Mouse (Mus musculus): ENCODE results near the gene Pjvk. TPM values are rescaled to one million over a fixed set of nuclear protein-coding genes. Genes with fewer than 3 reads are reported as not detected.

The Pjvk gene
- polyA plus RNA-seq, 1 experiment from 2014 or later, result not detected

- no peak for ATAC-seq (ENCODE audit: insufficient read depth)
- Histone ChIP-seq H3K4me3 (replicated peaks) (no peak overlapping the region), H3K36me3 (replicated peaks) (no peaks in the 10 kb centered on the region), H3K9me3 (replicated peaks) (no peaks in the 10 kb centered on the region), H3K4me2 (no peak overlapping the region), H3K27ac (replicated peaks) (no peak overlapping the region), H3K9ac (no peak overlapping the region), H3K4me1 (replicated peaks) (peaks cover 7% of the 10 kb centered on the region; the same call in 1 of the 2 replicates), H3K27me3 (no peaks in the 10 kb centered on the region)
- 71% methylated on average over 5 of the region's 5 CpGs for WGBS (ENCODE audit: insufficient replicate concordance)
Measured at GRCm38 (mm10) chr2:76667200-76667599, 18.9 kb downstream of the Pjvk start.

GRCm38 (mm10) chr2:76671641-76672040 lies 23.4 kb downstream of the Pjvk start:
- no peak for ATAC-seq (ENCODE audit: insufficient read depth)
- Histone ChIP-seq H3K4me3 (replicated peaks) (0 out of 2 replicates have a peak overlapping the region, but pooled peaks have one; percentile 55), H3K4me2 (peak overlapping the region; percentile 67), H3K9ac (no peak overlapping the region), H3K4me1 (replicated peaks) (peaks cover 46% of the 10 kb centered on the region), H3K27ac (replicated peaks) (no peak overlapping the region), H3K36me3 (replicated peaks) (no peaks in the 10 kb centered on the region), H3K9me3 (replicated peaks) (no peaks in the 10 kb centered on the region), H3K27me3 (no peaks in the 10 kb centered on the region)
- 65% methylated on average over 6 of the region's 6 CpGs for WGBS (ENCODE audit: insufficient replicate concordance)

DNA sequence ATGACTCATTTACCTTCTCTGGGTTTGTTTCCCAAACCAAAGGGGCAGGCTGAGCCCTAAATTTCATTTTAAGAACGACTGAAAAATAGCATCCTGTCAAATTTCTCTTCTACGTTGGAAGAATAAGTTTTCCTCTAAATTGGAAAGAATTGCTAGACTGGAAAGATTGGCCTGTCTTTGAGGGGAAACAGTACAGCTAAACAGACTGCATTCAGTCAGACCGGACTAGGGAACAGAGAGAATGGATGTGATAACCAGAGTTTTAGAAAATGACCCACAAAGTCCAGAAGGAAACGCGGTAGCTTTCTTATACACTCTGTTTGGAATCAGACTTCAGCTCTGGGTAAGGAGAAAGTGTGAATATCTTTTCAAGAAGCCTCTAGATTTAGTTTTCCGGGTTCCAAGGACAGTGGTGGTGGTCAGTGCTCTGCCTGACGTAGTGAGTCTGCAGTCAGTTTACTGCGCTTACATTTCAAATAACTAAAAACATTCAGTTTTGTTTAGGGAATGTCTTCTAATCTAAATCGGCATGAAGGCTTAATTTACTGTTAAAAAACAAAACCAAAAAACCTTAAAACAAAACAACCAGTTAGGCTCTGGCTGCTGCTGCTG lies 24.0 kb downstream of the Pjvk start:
- Histone ChIP-seq H3K9ac (peak overlapping the region; percentile 32), H3K36me3 (replicated peaks) (no peaks in the 10 kb centered on the region), H3K4me1 (replicated peaks) (peaks cover 49% of the 10 kb centered on the region), H3K9me3 (replicated peaks) (no peaks in the 10 kb centered on the region), H3K4me2 (peak overlapping the region; percentile 67), H3K27me3 (no peaks in the 10 kb centered on the region), H3K27ac (replicated peaks) (peak overlapping the region; percentile 16), H3K4me3 (replicated peaks) (peak overlapping the region; percentile 55)
- 12% methylated on average over 9 of the region's 9 CpGs for WGBS (ENCODE audit: insufficient replicate concordance)
- no peak for ATAC-seq (ENCODE audit: insufficient read depth)

- under 1% methylated on average over 17 of the region's 17 CpGs for WGBS (ENCODE audit: insufficient replicate concordance)
- peak; percentile 84 for ATAC-seq (ENCODE audit: insufficient read depth)
Measured at GRCm38 (mm10) chr2:76672966-76673392, 24.7 kb downstream of the Pjvk start, which contains the start of gene Fkbp7. Fkbp7 (minus strand) TSS chr2:76673116.

DNA sequence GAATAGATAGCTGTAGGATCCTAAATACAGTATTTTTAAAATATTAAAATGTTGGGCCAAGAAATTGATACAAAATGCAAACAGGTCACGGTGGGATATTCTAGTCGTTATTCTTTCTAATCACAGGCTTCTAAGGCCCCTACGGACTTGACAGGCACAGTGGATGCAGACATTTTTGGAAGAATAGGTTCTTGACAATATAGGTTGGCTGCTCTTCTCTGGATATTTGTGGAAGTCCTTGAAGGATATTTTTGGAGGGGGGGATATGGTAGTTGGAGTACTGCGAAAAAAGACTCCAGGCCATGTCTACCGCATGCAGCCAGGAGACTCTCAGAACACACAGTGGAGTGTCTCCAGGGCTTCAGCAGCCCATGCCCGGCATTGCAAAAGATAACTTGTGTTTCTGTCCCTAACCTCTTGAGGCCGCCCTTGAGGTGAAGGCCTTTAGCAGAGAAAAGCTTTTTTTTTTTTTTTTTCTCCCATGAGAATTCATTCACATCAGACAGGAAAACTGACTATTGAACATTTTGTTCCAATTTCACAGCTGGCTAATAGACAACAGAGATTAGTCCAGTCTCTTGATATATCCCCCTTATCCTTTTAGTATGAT lies 25.3 kb downstream of the Pjvk start:
- peaks cover 51% of the 10 kb centered on the region for H3K4me1 ChIP-seq (replicated peaks)
- WGBS (ENCODE audit: insufficient replicate concordance), result 23% methylated on average over 7 of the region's 7 CpGs
- H3K4me2 ChIP-seq, result peak overlapping the region; percentile 67

More at GRCm38 (mm10) chr2:76672966-76673392, 24.7 kb downstream of the Pjvk start, which contains the start of gene Fkbp7:
- Histone ChIP-seq H3K36me3 (replicated peaks) (no peaks in the 10 kb centered on the region), H3K9me3 (replicated peaks) (no peaks in the 10 kb centered on the region), H3K27me3 (no peaks in the 10 kb centered on the region), H3K9ac (peak within 1 kb of the TSS; percentile 32), H3K27ac (replicated peaks) (peak within 1 kb of the TSS; percentile 64), H3K4me2 (peak within 1 kb of the TSS; percentile 67), H3K4me3 (replicated peaks) (peak within 1 kb of the TSS; percentile 55), H3K4me1 (replicated peaks) (peaks cover 51% of the 10 kb centered on the region)

DNA sequence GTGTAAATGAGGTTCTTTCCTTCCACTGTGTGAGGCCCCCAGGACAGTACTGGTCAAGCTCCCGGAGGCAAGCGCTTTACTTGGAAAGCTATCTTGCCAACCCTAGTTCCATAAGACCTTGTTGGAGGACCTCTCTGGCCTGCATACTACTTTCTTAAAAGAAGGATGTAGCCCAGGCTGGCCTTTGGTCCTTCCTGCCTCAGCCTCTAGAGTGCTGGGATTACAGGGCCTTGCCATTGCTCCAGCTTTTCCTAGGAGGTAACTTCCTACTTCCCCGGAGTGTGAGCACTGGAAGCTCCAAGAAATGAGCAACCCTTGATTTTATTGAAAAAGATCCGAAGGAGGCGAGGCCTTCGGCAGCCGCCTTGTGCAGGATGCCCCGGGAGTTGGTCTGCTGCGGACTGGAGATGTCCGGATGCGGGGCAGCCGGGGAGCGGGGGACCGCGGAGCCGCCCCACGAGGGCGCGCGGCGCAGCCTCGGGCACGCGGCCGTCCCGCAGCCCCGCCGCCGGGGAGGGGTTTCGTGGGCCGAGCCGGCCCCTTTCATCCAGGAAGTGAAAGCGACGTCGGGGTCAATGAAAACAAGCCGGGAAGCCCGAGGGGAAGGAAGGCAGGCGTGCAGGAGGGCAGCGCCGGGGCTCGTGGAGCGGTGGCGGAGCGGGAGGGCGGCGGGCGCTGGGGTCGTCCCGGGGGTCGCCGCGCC lies 26.6 kb downstream of the Pjvk start, which contains the start of gene Plekha3:
Gene Plekha3, plus strand, starts transcription at position 557 of the 703 bp plus-strand sequence.
- Histone ChIP-seq H3K4me2 (peak within 1 kb of the TSS; percentile 82), H3K9me3 (replicated peaks) (no peaks in the 10 kb centered on the region), H3K27ac (replicated peaks) (peak within 1 kb of the TSS; percentile 51), H3K9ac (peak within 1 kb of the TSS; percentile 74), H3K4me3 (replicated peaks) (peak within 1 kb of the TSS; percentile 82), H3K36me3 (replicated peaks) (no peaks in the 10 kb centered on the region), H3K4me1 (replicated peaks) (peaks cover 51% of the 10 kb centered on the region), H3K27me3 (no peaks in the 10 kb centered on the region)
- ATAC-seq (ENCODE audit: insufficient read depth), result peak; percentile 68
- WGBS (ENCODE audit: insufficient replicate concordance), result 4% methylated on average over 48 of the region's 52 CpGs

More for the DNA sequence above, 25.3 kb downstream of the Pjvk start:
- Histone ChIP-seq H3K36me3 (replicated peaks) (no peaks in the 10 kb centered on the region), H3K27me3 (no peaks in the 10 kb centered on the region), H3K9ac (peak overlapping the region; percentile 32; the same call in 1 of the 2 replicates), H3K9me3 (replicated peaks) (no peaks in the 10 kb centered on the region), H3K4me3 (replicated peaks) (peak overlapping the region; percentile 55), H3K27ac (replicated peaks) (peak overlapping the region; percentile 64)
- no peak for ATAC-seq (ENCODE audit: insufficient read depth)

DNA sequence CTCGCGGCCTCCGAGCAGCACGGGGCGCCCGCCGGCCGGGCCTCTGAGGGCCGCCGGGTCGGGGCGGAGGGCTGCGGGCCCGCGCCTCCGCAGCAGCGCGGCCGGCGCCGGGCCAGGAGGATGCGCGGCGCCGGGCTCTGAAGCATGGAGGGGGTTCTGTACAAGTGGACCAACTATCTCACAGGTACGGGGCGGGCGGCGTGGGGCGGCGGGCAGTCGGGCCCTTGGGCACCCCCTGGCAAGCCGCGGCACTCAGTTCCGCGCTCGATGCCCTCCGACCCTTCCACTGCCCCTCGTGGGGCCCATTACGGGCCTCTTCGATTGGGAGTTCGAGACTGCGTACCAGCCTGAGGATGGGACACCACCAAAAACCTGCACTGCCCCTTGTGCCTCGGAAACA lies 27.2 kb downstream of the Pjvk start:
- H3K4me3 ChIP-seq (replicated peaks), result peak overlapping the region; percentile 82
- no peaks in the 10 kb centered on the region for H3K9me3 ChIP-seq (replicated peaks)
- H3K36me3 ChIP-seq (replicated peaks), result no peaks in the 10 kb centered on the region; the same call in 1 of the 2 replicates
- under 1% methylated on average over 44 of the region's 44 CpGs for WGBS (ENCODE audit: insufficient replicate concordance)
- H3K4me1 ChIP-seq (replicated peaks), result peaks cover 51% of the 10 kb centered on the region
- no peaks in the 10 kb centered on the region for H3K27me3 ChIP-seq
- H3K27ac ChIP-seq (replicated peaks), result peak overlapping the region; percentile 51
- peak overlapping the region; percentile 74 for H3K9ac ChIP-seq
- H3K4me2 ChIP-seq, result peak overlapping the region; percentile 82
- peak; percentile 33 for ATAC-seq (ENCODE audit: insufficient read depth)

- Histone ChIP-seq H3K27ac (replicated peaks) (no peak overlapping the region), H3K27me3 (no peaks in the 10 kb centered on the region), H3K4me2 (peak overlapping the region; percentile 82), H3K9me3 (replicated peaks) (no peaks in the 10 kb centered on the region), H3K4me3 (replicated peaks) (peak overlapping the region; percentile 82), H3K9ac (peak overlapping the region; percentile 74), H3K4me1 (replicated peaks) (peaks cover 51% of the 10 kb centered on the region), H3K36me3 (replicated peaks) (no peaks in the 10 kb centered on the region; the same call in 1 of the 2 replicates)
- ATAC-seq (ENCODE audit: insufficient read depth), result no peak
- 15% methylated on average over 4 of the region's 4 CpGs for WGBS (ENCODE audit: insufficient replicate concordance)
Measured at GRCm38 (mm10) chr2:76675949-76676348, 27.7 kb downstream of the Pjvk start.

- ATAC-seq (ENCODE audit: insufficient read depth), result no peak
- Histone ChIP-seq H3K36me3 (replicated peaks) (no peaks in the 10 kb centered on the region; the same call in 1 of the 2 replicates), H3K27me3 (no peaks in the 10 kb centered on the region), H3K4me2 (peak overlapping the region; percentile 82), H3K9me3 (replicated peaks) (no peaks in the 10 kb centered on the region), H3K4me3 (replicated peaks) (peak overlapping the region; percentile 82), H3K27ac (replicated peaks) (no peak overlapping the region), H3K4me1 (replicated peaks) (peaks cover 50% of the 10 kb centered on the region), H3K9ac (no peak overlapping the region)
- WGBS (ENCODE audit: insufficient replicate concordance), result 64% methylated on average over 13 of the region's 13 CpGs
Measured at GRCm38 (mm10) chr2:76676401-76677226, 28.3 kb downstream of the Pjvk start.

DNA sequence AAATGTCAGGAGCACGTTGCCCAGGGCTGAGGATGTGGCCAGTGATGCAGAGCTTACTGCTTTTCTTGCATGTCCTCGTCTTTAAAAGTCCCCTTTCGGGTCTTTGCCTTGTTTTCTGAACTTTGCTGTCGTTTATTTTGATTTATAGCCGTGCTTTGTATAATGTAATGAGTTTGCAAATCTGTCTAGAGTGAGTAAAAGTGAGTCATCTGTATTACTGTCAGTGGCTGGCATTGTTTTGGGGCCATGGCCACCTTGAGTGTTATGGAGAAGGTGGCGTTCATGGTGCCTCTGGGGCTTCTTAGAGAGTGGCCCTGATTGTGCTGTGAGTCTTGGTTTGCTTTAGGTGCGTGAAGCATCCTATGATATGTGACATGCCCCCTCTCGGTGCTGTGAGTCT lies 34.0 kb downstream of the Pjvk start:
- Histone ChIP-seq H3K36me3 (replicated peaks) (peaks cover 48% of the 10 kb centered on the region), H3K4me1 (replicated peaks) (peaks cover 2% of the 10 kb centered on the region; the same call in 1 of the 2 replicates), H3K4me3 (replicated peaks) (no peak overlapping the region), H3K9me3 (replicated peaks) (no peaks in the 10 kb centered on the region), H3K27me3 (no peaks in the 10 kb centered on the region), H3K4me2 (no peak overlapping the region), H3K9ac (no peak overlapping the region), H3K27ac (replicated peaks) (no peak overlapping the region)
- no peak for ATAC-seq (ENCODE audit: insufficient read depth)
- 78% methylated on average over 8 of the region's 8 CpGs for WGBS (ENCODE audit: insufficient replicate concordance)

All from liver, embryonic 15.5 days (tissue).